Mouse (Mus musculus) MEL (cell line): ENCODE data around the gene Clcn3.
A peak's percentile ranks its signal among the peaks of the same experiment; 100 is the strongest.

Experiments used
- CTCF ChIP-seq, 3 experiments: IDR thresholded peaks in 2 of 3; conservative IDR thresholded peaks in 1 of 3; 2 replicates each; pipeline ENCODE4 v1.5.1; 2011 to 2012; ENCODE audit warnings: low read length in 3 of 3, low read depth in 2 of 3, mild to moderate bottlenecking in 2 of 3, improper control_type of control experiment in 1 of 3, inconsistent platforms in 1 of 3, mixed read lengths in 1 of 3, moderate library complexity in 1 of 3; ENCODE audit not compliant: control insufficient read depth in 1 of 3, insufficient read depth in 1 of 3, poor library complexity in 1 of 3, severe bottlenecking in 1 of 3
- ELF1 ChIP-seq: IDR thresholded peaks from 2 replicates; pipeline ENCODE4 v1.6.1; 2014; ENCODE audit warnings: low read depth, mild to moderate bottlenecking, inconsistent platforms, low read length, improper control_type of control experiment, moderate library complexity
- EP300 ChIP-seq, 2 experiments: IDR thresholded peaks; 2 replicates each; pipeline ENCODE4 v1.6.1; 2011; ENCODE audit warnings: improper control_type of control experiment in 2 of 2, low read length in 2 of 2, low read depth in 1 of 2, mild to moderate bottlenecking in 1 of 2
- HCFC1 ChIP-seq: IDR thresholded peaks from 2 replicates; pipeline ENCODE4 v1.6.1; 2012; ENCODE audit warnings: low read depth, mild to moderate bottlenecking, inconsistent platforms, low read length, improper control_type of control experiment, moderate library complexity
- POLR2A ChIP-seq, 2 experiments: IDR thresholded peaks; 2 replicates each; pipeline ENCODE4 v1.6.1; 2011 to 2012; ENCODE audit warnings: low read length in 2 of 2, mild to moderate bottlenecking in 2 of 2, control low read depth in 1 of 2, improper control_type of control experiment in 1 of 2, low read depth in 1 of 2, moderate library complexity in 1 of 2; ENCODE audit not compliant: control insufficient read depth in 1 of 2, insufficient read depth in 1 of 2, poor library complexity in 1 of 2
- TAL1 ChIP-seq: IDR thresholded peaks from 2 replicates; pipeline ENCODE4 v1.6.1; 2012; ENCODE audit warnings: mild to moderate bottlenecking, inconsistent platforms, low read length, moderate library complexity, mixed read lengths
- TCF12 ChIP-seq: IDR thresholded peaks from 2 replicates; pipeline ENCODE4 v1.6.1; 2014; ENCODE audit warnings: low read depth, mild to moderate bottlenecking, inconsistent platforms, low read length, improper control_type of control experiment, moderate library complexity
- UBTF ChIP-seq: IDR thresholded peaks from 2 replicates; pipeline ENCODE4 v1.6.1; 2012; ENCODE audit warnings: low read depth, mild to moderate bottlenecking, inconsistent platforms, low read length, improper control_type of control experiment, moderate library complexity, borderline replicate concordance; ENCODE audit not compliant: insufficient read depth
- USF1 ChIP-seq: IDR thresholded peaks from 2 replicates; pipeline ENCODE4 v1.6.1; 2014; ENCODE audit warnings: low read depth, mild to moderate bottlenecking, inconsistent platforms, low read length, improper control_type of control experiment, moderate library complexity
- USF2 ChIP-seq, 2 experiments: IDR thresholded peaks; 2 replicates each; pipeline ENCODE4 v1.6.1; 2011 to 2012; ENCODE audit warnings: improper control_type of control experiment in 2 of 2, low read length in 2 of 2, borderline replicate concordance in 1 of 2, inconsistent platforms in 1 of 2, low read depth in 1 of 2, mild to moderate bottlenecking in 1 of 2; ENCODE audit not compliant: insufficient read depth in 1 of 2
- ZKSCAN1 ChIP-seq: IDR thresholded peaks from 2 replicates; pipeline ENCODE4 v1.6.1; 2012; ENCODE audit warnings: low read depth, mild to moderate bottlenecking, inconsistent platforms, low read length, improper control_type of control experiment, moderate library complexity

- TF ChIP-seq POLR2A (IDR thresholded peaks at IDR 0.05; ENCODE audit: control insufficient read depth in 1 of 2, insufficient read depth in 1 of 2, low read depth in 1 of 2, low read length in 2 of 2, poor library complexity in 1 of 2) (no peak), TCF12 (0 out of 2 replicates have a peak, but pooled peaks have one; percentile 18), TAL1 (no peak; the same call in 1 of the 2 replicates), ZKSCAN1 (no peak), USF2 (IDR thresholded peaks at IDR 0.05; ENCODE audit: borderline replicate concordance in 1 of 2, insufficient read depth in 1 of 2, low read depth in 1 of 2, low read length in 2 of 2) (no peak), CTCF (IDR thresholded peaks at IDR 0.05 in 2 of 3, conservative IDR thresholded peaks at IDR 0.05 in 1 of 3; ENCODE audit: control insufficient read depth in 1 of 3, insufficient read depth in 1 of 3, low read depth in 2 of 3, low read length in 3 of 3, poor library complexity in 1 of 3, severe bottlenecking in 1 of 3) (no peak), UBTF (no peak), HCFC1 (0 out of 2 replicates have a peak, but pooled peaks have one; percentile 20), USF1 (no peak), ELF1 (no peak), EP300 (IDR thresholded peaks at IDR 0.05; ENCODE audit: low read depth in 1 of 2, low read length in 2 of 2) (peak; percentile 50; a peak in 2 of 4 replicates)
These were observed 26.3 kb downstream of the Clcn3 start for GRCm38 (mm10) chr8:60956847-60957246.
